Mouse (Mus musculus): ENCODE data around the gene Ghrhr.

DNA sequence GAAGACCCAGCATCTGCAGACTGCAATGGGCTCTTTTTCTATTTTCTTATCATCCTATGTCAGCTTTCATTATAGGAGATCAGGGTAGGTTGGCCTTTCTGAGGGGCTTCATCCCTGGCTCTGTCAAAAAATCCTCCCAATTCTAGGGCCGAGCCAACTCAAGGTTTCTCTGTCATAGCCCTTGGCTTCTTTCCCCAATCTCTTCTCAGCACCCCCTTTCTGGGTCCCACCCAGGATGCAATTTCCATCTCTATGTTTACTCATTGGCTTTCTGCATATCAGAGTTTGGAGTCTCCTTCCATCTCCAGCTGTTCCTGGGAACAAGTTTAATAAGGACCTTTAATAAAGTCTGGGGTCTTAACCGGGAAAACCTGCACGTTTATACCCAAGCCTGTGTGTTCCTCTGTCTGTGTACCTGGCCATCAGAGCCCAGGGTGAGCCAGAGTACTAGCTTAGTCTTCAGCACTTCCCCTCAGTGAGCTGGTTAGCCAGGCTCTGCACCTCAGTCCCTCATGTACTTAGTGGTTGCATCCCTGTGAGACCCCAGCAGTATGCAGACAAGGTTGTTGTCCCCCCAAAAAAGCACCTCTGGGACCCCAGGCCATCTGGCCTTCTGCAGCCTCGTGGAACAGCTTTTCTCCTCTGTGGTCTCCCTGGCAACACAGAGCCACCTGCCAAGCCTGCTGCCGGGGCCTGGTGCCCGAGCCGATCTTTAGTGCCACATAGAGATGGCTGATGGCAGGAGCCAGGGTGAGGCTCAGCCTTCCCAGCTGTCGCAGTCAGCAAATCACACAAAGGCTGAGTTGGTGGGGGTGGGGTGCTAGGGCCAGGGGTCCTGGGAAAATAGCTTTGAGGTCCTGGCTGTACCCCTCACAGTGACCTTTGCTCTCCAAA, 59.4 kb downstream of the Ghrhr start:
- no peak for TF ChIP-seq CHD1 (IDR thresholded peaks at IDR 0.05; ENCODE audit: low read depth, low read length)
- no peak for TF ChIP-seq JUND (IDR thresholded peaks at IDR 0.05; ENCODE audit: low read depth, low read length)
